16 mouse cellular contexts compared by ENCODE assay signal in the genomic region with DNA sequence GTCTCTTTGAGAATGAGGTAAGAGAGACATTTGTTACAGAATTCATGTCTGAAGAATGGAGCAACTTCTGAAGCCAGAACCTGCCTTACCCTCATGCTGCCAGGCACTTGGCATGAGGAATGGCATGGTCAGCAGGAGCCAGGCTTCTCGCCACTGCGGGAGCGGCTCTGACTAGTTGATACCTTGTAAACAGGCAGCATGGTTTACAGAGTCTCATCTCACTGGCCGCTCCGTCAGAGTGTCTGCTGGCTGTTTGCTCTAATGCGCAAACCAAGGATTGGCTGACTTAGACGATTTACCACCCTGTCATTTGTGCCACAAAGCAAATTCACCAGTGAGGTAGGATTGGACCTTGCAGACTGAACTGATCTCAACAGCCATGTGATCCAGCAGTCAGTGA.
"Had no signal": no experiment of that assay in that cellular context is flagged by ENCODE, and none has a peak within 500 bp of the region (broad histone marks: within the 10 kb centered on the region; RNA-seq: fewer than 3 reads in every experiment).

No protein-coding gene starts in this region.

- H3K4me3 ChIP-seq: kidney, embryonic 15.5 days; left cerebral cortex, adult 2 months; liver, embryonic 13.5 days; midbrain, embryonic 13.5 days; myocyte; neural tube, embryonic 13.5 days had no signal

- DNase-seq: kidney, postnatal 10 days; kidney, postnatal 36 days; layer of hippocampus, postnatal 36 days; liver, embryonic 13.5 days; lung, adult 2 months; lung, postnatal 14 days; lung, postnatal 4 days; thymus, adult 2 months; thymus, postnatal 14 days; thymus, postnatal 4 days had no signal

- H3K27ac ChIP-seq: kidney, embryonic 15.5 days; left cerebral cortex, adult 2 months; liver, embryonic 13.5 days; midbrain, embryonic 13.5 days; neural tube, embryonic 13.5 days; stomach, postnatal 0 days had no signal
